Mouse (Mus musculus) thymus, postnatal 0 days (tissue): ENCODE data around the gene Tacc2. TPM values are rescaled to one million over a fixed set of nuclear protein-coding genes. Genes with fewer than 3 reads are reported as not detected.

Experiments
- DNase-seq: peaks from one replicate; pipeline ENCODE4 v3.0.0-alpha.2; 2015; ENCODE audit warnings: low spot score
- polyA plus RNA-seq: library from polyadenylated mRNA; unstranded; fragments of >200 nt; fragmentation: Nextera tagmentation; extraction: Ambion mirVana; gene quantifications from 2 replicates; pipeline ENCODE4 v1.2.1, GENCODE M21; 2015

The Tacc2 gene
- polyA plus RNA-seq, 1 experiment from 2014 or later = 17.3 TPM

GRCm38 (mm10) chr7:130764160-130764559 is 186.9 kb downstream of the Tacc2 start:
- DNase-seq = no peak

DNA sequence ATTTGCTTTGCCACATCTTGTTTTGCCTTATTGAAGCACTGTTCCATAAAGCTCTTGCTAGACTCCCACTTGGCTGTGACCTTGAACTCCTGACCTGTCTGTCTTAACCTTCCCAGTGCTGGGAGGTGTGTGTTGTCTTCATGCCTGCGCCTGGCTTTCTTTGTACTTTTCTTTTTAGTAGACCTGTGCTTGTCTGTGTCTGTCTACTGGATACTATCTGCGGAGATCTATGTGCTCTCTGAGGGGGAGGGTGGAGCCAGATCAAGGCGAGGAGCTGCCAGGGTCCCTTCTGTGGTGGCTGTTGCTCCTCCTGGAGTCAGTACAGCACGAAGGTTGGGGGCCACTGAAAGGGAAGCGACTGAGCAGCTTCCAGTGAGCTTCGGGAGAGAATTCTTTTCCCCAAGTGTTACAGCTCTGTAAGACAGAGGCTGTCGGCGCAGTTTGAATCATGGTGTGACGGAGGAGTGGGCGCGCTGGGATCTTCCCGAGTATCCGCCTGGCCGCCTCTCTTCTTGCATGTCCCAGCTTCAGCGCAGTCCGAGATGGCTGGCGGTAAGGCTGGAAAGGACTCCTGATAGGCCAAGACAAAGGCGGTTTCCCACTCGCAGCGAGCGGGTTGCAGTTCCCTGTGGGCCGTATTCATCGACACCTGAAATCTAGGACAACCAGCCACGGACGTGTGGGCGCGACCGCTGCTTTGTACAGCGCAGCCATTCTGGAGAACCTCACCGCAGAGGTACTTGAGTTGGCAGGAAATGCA is 189.4 kb downstream of the Tacc2 start:
- no peak for DNase-seq

DNA sequence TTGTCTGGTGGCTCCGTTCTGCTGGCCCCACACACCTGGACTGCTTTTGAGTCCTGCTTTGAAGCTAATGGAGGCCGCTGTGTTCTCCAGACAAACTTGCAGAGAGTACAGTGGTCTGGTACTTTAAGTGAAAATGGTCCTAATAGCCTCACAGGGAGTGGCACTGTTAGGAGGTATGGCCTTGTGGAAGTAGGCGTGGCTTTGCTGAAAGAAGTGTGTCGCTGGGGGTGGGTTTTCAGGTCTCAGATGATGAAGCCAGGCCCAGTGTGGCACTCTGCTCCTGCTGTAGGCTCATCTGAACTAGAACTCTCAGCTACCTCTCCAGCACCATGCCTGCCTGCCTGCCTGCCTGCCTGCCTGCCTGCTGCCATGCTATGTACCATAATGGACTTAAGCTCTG is 190.9 kb downstream of the Tacc2 start:
- no peak for DNase-seq

GRCm38 (mm10) chr7:130770707-130771106 is 193.5 kb downstream of the Tacc2 start:
- DNase-seq = peak; percentile 86

DNA sequence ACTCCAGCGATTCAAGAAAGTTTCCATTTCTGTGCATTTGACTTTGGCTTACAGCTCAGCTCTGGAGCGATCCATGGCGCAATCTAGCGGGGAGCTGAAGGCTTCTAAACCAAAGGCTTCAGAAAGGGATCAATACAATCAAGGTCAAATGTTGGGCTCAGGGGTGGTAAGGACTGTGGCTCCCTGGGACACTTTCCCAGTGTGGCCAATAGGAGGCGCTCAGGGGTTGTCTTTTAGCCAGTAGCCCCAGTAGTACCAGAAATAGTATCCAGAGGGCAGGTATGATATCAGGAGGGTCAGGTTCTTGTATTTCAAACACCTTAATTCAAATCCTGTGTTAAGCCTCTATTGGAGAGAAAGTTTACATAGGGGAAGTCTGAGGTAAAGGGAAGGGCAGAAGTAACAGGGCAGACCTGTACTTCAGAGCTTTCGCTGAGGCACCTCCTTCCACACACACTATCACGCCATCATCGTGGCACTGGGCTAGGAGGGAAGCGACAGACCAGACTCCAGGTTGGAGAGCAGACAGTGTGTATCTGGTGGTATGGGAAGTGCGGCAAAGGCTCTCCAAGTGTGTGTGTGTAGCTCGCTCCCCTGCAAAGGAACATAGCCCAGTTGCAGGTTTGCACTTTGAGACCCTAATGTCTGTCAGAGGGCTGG is 196.1 kb downstream of the Tacc2 start:
- DNase-seq = peak; percentile 49

DNA sequence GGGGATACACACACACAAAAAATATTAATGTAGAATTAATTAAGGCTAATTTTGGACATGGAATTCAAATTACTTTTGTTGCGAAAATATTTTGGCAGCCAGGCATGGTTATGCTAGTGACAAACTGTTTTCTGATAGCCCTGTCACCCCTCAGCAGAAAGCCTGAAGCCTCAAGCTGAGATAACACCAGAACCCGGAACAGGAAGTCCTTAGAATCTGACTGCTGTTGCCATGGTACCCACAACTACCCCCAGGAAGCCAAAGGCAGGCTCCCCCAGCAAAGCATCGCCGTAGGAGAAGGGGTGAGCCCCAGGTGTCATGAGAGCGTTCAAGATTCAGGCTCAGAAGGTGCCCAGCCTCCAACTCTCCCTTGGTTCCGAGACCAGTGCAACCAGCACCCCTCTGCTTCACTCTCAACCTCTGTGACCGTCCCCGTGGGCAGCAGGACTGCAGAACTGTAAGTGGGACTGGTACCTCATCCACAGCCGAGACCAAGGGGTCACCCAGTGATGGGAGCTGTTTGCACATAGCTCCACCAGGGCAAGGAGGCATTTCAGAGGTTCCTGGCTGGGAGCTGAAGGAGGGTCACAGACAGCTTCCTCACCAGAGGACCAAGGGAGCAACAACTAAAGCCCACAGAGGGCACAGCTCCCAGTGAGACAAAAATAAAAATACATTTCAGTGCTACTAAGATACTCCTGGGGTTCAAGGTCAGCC is 196.8 kb downstream of the Tacc2 start, which contains the start of gene Btbd16:
Gene Btbd16 (plus strand): TSS at position 156 of the 717 bp plus-strand sequence.
- DNase-seq = peak; percentile 60

DNA sequence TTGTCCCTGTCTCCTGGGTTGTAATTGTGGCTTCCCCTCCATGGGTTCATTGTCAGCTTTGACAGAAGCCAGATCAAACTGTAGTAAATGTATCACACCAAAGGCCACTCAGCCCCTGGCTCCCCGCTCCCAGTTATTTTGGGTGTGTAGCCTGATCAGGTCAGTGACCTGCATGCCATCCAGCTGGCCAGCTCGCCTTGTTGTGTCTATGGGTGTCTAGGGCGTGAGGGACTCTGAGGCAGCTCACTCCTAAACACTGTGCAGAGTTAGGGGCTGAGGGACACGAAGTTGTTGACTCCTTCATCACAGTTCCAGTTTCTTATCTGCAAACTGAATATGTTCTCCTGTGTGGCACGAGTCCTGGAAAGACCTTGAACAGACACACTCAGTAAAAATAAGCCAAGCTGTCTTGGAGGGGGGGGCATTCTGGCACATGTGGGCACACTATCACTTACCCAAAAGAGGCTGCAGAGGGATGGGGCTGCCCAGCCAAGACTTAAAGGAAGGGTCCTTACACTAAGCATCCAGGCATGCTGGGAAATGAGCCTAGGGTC is 203.7 kb downstream of the Tacc2 start:
- DNase-seq = no peak

- DNase-seq = no peak
These were observed 205.3 kb downstream of the Tacc2 start for GRCm38 (mm10) chr7:130782501-130783050.

DNA sequence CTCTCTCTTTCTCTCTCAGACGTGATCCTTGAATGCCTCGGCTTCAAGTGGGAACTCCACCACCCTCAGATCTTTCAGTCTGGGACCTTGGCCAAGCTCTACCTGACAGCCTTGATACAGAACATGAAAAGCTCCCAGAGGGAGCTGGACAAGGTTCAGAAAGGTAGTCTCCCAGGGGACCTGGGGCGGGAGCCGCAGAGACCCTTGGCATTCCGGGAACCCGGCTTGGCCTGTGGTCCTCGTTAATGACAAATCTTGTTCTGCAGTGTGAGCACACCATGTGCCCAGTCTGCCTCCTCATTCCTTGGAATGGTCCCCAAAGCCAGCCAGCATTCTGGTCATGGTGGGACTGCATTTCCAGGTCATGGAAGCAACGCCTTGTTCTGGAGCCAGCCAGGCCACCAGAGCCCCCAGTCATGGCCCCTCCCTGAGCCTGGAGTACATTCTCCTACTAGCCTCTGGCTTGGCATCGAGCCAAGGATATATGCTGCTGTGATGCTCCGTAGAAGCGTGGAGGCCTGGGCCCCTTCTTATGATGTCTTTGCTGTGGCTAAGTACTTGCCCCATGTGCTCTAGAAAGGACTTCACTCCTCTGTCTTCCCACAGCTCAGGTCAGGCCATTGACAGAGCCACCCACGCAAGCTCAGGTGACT is 208.8 kb downstream of the Tacc2 start:
- no peak for DNase-seq

GRCm38 (mm10) chr7:130786708-130787107 is 209.5 kb downstream of the Tacc2 start:
- DNase-seq = no peak

- DNase-seq = no peak
These were observed 210.3 kb downstream of the Tacc2 start for GRCm38 (mm10) chr7:130787537-130787936.

DNA sequence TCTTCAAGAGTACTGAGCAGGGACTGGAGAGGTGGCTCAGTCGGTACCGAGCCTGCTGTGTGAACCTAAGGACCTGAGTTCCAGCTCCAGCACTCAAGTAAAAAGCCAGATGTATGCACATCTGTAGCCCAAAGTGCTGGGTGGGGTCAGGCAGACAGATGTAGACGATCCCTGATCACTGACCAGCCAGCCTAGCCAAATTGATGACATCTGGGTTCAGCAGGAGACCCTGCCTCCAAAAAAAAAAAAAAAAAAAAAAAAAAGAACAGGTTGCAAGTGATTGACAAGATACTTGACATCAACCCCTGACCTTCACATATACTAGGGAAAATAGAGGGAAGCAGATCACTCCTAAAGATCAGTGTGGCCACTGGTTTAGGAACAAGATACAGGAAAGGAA is 211.7 kb downstream of the Tacc2 start:
- no peak for DNase-seq

DNA sequence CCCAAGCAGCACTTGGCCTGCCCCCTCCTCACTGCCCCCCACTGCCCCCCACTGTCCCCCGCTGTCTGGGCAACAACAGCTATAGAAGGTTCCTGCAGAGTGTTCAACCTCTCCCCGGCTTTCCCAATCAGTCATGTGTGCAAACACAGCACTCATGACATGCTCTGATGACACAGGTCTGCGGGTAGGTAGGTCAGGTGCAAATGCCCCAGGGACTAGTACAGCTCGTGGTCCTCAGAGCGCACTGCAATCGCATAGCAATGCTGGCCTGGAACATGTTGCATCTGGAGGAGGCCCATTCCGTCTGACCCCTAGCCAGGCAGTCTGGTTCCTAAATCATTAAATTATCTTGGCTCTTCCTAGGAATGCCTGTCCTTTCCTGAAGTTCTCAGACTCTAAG is 212.2 kb downstream of the Tacc2 start:
- DNase-seq = no peak

DNA sequence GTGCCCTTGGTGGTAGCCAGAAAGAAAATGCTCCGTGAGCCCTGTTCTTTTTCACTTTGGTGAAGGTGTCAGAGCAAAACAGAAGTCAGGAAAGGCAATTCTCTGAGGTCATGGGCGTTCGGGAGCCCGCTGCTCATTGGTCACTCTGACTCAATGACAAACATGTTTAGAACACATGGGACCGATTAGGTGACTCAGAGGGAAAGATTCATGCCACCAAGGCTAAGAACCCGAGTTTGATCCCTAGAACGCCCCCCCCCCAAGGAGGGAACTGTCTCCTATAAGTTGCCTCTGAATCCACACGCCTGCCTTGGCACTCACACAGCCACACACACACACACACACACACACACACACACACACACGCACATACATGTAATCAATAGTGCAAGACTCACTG is 216.4 kb downstream of the Tacc2 start:
- no peak for DNase-seq

GRCm38 (mm10) chr7:130796786-130797185 is 219.5 kb downstream of the Tacc2 start:
- peak; percentile 31 for DNase-seq

DNA sequence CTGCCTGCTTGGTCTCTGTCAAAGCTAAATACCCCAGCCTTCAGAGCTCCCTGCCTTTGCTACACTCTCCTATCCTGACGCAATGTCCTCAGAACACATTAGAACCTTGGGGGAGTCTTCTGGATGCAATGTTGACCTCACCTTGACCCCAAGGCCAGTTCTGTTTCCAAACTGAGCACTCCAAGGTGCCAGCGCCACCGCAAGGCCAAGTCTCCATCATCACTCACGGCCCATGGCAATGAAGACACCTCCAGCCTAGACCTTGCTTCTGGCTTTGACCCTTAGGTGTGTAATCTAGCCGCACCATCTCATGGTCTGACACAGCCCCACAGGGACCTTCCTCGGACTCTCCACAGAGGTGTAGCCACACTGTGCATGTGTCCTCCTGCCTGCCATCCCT is 220.3 kb downstream of the Tacc2 start:
- DNase-seq = no peak

DNA sequence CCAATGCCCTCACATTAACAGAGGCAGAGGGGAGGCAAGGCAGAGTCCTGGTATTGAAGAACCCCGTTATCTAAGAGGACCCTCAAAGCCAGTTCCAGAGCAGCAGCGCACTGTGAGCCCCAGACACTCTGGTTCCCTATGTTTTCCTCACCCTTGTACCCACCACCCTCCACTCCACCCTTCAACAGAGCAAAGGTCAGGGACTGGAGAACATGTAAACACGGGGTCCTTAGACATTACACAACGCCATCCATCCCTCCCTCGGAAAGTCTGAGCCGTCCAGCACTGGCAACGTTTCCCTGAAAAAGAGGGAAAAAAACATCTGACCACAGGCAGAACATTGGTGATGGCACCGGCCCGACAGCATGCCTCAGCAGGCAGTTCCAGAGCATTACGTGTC is 222.2 kb downstream of the Tacc2 start:
- DNase-seq = no peak

GRCm38 (mm10) chr7:130800681-130801080 is 223.4 kb downstream of the Tacc2 start:
- DNase-seq = no peak

DNA sequence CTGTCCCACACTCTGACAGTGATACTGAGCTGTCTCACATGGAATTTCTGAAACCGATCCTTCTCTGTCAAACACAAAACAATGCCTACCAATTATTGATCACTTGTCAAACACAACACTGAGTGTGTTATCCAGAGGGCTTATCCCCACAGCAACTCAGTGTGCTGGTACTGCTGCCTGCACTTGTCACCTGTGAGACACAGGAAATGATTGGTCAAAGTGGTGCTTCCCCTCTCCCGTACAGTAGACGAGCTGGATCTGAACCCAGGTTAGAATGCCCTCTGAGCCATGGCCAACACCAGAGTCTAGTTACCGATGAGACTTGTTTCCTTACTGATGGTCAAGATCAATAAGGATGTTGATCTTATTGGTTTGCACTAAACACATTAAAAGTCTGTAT is 224.6 kb downstream of the Tacc2 start:
- no peak for DNase-seq

GRCm38 (mm10) chr7:130803251-130803825 is 226.1 kb downstream of the Tacc2 start:
- no peak for DNase-seq

GRCm38 (mm10) chr7:130804991-130805390 is 227.8 kb downstream of the Tacc2 start:
- DNase-seq = no peak
